Mouse (Mus musculus) thymus, postnatal 0 days (tissue): Measurements from ENCODE around the gene Map3k19. TPM values are rescaled to one million over a fixed set of nuclear protein-coding genes. Genes with fewer than 3 reads are reported as not detected.

ENCODE experiments used
- polyA plus RNA-seq: library from polyadenylated mRNA; unstranded; fragments of >200 nt; fragmentation: Nextera tagmentation; extraction: Ambion mirVana; gene quantifications from 2 replicates; pipeline ENCODE4 v1.2.1, GENCODE M21; 2015

Map3k19 gene
- polyA plus RNA-seq, 1 experiment from 2014 or later: 0.57 TPM

Other genes starting within 250 kb of the Map3k19 start
- gene Tmem163, start 175.5 kb downstream of the Map3k19 start, polyA plus RNA-seq: 0.81 and 0.96 TPM in 2 replicates
- gene Acmsd, start 125.6 kb downstream of the Map3k19 start, polyA plus RNA-seq: not detected in 2 replicates
- 40.4 and 59.7 TPM in 2 replicates for gene Ccnt2, start 80.9 kb downstream of the Map3k19 start, polyA plus RNA-seq
- gene Rab3gap1, start 13.7 kb upstream of the Map3k19 start, polyA plus RNA-seq: 24.2 and 29.0 TPM in 2 replicates
- 4.6 and 4.9 TPM in 2 replicates for gene Zranb3, start 248.0 kb upstream of the Map3k19 start, polyA plus RNA-seq
- 67.0 and 79.4 TPM in 2 replicates for gene R3hdm1, start 248.3 kb upstream of the Map3k19 start, polyA plus RNA-seq